Mouse (Mus musculus) thymus, adult 18-20 months (tissue): ENCODE data around the gene Kdelc2.

Source experiments
- DNase-seq, 2 experiments: peaks; one replicate each; pipeline ENCODE4 v3.0.0; 2022; ENCODE audit warnings: mixed read lengths in 2 of 2

Gene Kdelc2

GRCm38 (mm10) chr9:53389109-53389508 is 5.3 kb downstream of the Kdelc2 start:
- no peak for DNase-seq

DNA sequence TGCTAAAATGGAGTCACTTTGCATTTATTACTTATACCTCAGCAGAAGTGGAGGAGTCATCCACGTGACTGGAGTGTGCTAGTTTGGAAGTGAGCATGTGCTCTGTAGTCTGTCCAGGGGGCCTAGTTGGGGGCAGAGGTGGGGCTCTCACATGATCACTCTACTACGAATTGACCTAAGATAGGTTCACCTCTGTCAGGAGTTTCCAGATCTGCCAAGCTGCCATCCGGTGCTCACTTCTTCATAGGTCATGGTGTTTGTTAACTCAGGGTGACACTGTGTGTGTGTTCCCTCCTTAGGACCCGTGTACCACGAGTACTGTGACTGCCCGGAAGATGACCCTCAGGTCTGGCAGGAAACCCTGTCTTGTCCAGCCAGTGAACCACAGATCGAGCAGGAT is 6.3 kb downstream of the Kdelc2 start:
- no peak for DNase-seq

GRCm38 (mm10) chr9:53397685-53398387 is 14.0 kb downstream of the Kdelc2 start:
- DNase-seq, result no peak

GRCm38 (mm10) chr9:53398388-53398700 is 14.5 kb downstream of the Kdelc2 start:
- peak in 1 of 2 experiments; percentile 26 for DNase-seq

DNA sequence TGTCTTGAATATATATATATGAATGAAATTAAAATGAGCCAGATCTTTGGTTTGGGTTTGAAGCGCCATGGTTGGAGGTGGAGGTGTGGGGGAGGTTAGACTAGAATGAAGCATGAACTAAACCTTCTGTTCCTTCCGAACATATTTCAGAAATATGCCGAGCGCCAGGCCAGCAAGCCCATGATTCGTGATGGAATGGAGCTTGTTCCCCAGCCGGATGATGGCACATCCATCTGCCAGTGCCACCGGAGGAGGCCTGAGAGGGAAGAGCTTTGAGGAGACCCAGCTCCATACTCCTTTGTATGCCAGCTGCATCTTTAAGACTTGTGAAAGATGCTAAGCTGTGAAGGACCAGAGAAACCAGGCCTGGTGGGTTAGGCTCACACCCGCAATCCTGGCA is 15.7 kb downstream of the Kdelc2 start:
- DNase-seq, result no peak

DNA sequence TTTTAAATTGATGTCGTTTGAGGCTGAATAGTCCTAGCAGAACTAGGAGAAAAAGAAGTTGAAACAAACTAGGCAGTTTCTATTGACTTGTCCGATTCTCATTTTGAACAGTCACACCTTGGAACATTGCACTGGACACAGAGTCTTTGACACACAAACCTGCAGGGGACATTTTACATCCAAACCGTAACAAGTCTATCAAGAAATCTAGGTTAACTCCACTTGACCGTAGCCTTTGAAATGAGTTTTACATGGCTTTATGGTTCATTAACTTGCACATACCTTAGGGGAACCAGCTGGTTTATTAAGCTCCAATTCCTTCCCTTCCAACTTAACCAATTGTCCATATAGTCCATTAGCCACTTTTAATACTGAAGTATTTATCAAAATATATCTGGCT is 16.9 kb downstream of the Kdelc2 start:
- DNase-seq, result no peak

DNA sequence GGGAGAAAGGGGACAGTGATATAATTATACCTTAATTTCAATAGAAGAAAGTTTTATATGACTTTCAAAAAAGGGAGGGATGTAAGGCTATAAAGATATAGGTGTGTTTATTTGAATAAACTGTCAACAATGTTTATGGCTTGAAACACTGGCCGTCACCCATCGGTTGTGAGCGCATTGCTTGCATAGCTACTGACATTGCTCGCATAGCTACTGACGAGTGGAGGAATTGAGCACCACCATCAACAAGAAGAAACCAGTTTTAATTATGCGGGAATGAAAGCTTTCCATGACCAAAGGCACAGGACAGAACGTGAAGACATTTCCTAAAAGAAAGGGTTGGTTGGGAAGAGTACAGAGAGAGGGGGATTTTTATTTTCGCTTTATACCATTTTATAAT is 17.3 kb downstream of the Kdelc2 start:
- DNase-seq, result no peak

- DNase-seq, result no peak
Observed at GRCm38 (mm10) chr9:53402291-53402711, 18.5 kb downstream of the Kdelc2 start, which contains the start of gene 4930550C14Rik. Gene 4930550C14Rik (plus strand): TSS chr9:53402325.

- no peak for DNase-seq
Observed at GRCm38 (mm10) chr9:53402991-53403390, 19.2 kb downstream of the Kdelc2 start.

DNA sequence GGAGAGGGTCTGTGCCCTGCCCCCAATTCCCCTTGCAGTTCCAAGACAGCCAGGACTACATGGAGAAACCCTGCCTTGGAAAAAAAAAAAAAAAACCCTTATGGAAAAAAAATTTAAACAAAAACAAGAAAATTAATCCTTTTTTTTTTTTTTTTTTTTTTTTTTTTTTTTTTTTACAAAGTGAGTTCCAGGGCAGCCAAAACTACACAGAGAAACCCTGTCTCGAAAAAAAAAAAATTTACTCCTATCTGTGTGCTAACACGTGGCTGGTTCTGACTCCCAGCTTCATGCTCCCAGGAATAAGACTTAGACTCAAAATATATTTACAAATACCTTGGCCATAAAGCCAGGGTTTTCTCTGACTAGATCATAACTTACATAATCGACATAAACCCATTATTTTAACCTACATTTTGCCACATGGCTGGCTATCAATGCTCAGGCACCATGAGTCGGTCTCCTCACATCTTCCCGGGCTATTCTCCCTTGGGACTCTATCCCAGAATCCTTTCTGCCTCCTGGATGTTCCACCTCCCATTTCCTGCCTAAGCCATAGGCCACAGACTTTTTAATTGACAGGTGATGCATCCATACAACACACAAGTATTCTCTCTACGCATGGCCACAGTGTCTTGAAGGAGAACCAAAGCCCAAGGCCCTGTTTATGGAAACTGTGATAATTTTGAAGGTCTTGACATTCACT is 20.4 kb downstream of the Kdelc2 start:
- no peak for DNase-seq

DNA sequence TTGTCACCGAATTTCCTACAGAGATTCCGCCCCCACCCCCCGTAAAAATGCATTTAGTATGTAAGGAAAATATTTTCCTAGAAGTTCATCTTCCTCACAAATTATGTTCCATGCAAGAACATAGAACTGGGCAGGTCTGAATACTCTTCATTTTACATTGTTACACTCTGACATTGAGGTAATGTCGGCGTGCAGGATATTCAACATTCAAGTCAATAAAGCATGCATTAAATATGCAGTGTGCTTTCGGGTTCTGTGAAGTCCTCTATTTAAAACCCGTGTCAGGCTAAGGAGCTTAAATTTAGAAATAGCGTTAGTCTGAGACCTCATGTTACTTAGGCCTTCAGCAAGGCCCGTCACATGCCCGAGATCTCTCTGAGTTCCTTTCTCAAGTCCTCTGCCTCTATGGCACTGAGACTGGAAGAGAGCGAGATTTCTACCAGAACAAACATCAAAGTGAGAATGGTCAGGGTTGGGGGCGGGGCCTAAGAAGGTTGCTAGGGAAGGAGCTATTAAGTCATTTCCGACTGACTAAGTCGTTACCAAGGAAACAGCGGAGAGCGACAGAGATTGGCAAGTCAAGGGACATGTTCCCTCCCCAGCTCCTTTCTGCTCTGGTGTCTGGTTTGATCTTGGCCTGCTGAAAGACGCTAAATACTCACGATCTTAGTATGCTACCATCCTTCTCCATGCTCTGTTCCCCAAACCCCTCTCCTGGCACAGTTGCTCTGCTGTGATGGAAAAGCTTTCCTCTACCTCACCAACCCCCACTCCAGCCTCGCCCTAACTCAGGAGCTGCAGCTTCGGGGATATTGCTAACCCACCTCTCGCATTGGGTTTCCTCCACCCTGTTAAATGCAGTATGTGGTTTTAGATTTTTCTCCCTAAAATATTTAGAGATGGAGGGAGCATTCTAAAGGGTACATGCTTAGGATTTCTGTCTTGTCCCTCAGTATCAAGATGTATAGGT is 21.2 kb downstream of the Kdelc2 start:
- peak; percentile 64 to 78 for DNase-seq

- DNase-seq, result no peak
Observed at GRCm38 (mm10) chr9:53408548-53408947, 24.7 kb downstream of the Kdelc2 start.

GRCm38 (mm10) chr9:53408953-53409361 is 25.1 kb downstream of the Kdelc2 start:
- DNase-seq, result no peak

GRCm38 (mm10) chr9:53409427-53409826 is 25.6 kb downstream of the Kdelc2 start:
- no peak for DNase-seq

DNA sequence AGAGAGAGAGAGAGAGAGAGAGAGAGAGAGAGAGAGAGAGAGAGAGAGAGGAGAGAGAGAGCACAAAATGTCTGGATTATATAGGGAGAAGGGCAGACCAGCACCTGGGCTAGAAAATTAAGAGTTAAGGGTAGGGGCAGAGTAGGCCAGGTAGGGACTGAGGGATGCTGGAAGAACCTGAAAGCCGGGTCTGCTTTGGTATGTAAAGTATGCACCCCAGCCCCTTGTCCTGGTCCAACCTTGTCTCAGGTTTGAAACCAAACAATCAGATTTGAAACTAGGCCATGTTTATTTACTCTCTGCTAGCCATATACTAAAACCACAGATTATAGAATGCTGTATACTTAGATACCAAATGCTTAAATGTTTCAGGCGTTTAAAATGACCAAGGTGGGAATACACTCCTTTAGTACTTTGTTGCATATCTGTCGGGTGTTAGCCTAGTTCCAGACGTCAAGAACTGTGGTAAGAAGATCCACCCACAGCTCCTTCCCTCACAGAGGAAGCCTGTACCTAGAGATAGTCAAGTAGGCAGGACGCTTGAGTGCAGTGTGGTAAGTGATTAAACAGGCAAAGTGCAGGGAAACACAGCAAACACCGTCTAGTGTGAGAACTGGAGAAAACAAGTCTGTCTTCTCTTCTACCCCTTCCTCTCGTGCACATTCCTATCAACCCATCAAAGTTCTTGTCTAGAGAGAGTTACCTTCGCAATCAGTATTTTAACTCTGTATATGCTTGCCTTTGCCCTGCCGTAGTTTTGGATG is 38.5 kb downstream of the Kdelc2 start:
- no peak for DNase-seq

GRCm38 (mm10) chr9:53426726-53427125 is 42.9 kb downstream of the Kdelc2 start:
- DNase-seq, result no peak

GRCm38 (mm10) chr9:53427638-53428037 is 43.8 kb downstream of the Kdelc2 start:
- DNase-seq, result no peak

- no peak for DNase-seq
Observed at GRCm38 (mm10) chr9:53435830-53436570, 52.2 kb downstream of the Kdelc2 start.

- no peak for DNase-seq
Observed at GRCm38 (mm10) chr9:53450609-53451008, 66.8 kb downstream of the Kdelc2 start.
